Mouse (Mus musculus): ENCODE measurements around the gene Btg1. TPM values are rescaled to one million over a fixed set of nuclear protein-coding genes. Genes with fewer than 3 reads are reported as not detected.

The Btg1 gene
- 2.3 and 3.6 TPM in 2 replicates for polyA plus RNA-seq (2012; rRNA removed)

GRCm38 (mm10) chr10:96616709-96617116 lies at the start of gene Btg1:
Gene Btg1, plus strand, starts transcription at chr10:96617006.

All from liver, embryonic 14 days (tissue).